Mouse (Mus musculus): ENCODE data around the gene Prmt7. TPM values are rescaled to one million over a fixed set of nuclear protein-coding genes. Genes with fewer than 3 reads are reported as not detected.

Gene Prmt7
- polyA plus RNA-seq (2014; fragmentation: Illumina TruSeq; extraction: RNeasy Lipid Tissue Mini Kit (QIAGEN cat#74804); ENCODE audit: low read depth, low replicate concordance), result 36.2 TPM

GRCm38 (mm10) chr8:106210821-106211345 is at the start of gene Prmt7, which contains the start of gene Slc7a6os:
Gene Prmt7, plus strand, starts transcription at chr8:106210936.
Gene Slc7a6os, minus strand, starts transcription at chr8:106210935.

GRCm38 (mm10) chr8:106168356-106169016 is 42.2 kb upstream of the Prmt7 start, which contains the start of gene Slc7a6:
Gene Slc7a6, plus strand, starts transcription at chr8:106168857.

Other genes with a start within 250 kb of the Prmt7 start
- gene Slc12a4, start 244.8 kb upstream of the Prmt7 start, polyA plus RNA-seq (2014; fragmentation: Illumina TruSeq; extraction: RNeasy Lipid Tissue Mini Kit (QIAGEN cat#74804); ENCODE audit: low read depth, low replicate concordance), result 0.39 TPM
- gene Dpep3, start 231.5 kb upstream of the Prmt7 start, polyA plus RNA-seq (2014; fragmentation: Illumina TruSeq; extraction: RNeasy Lipid Tissue Mini Kit (QIAGEN cat#74804); ENCODE audit: low read depth, low replicate concordance), result 48.5 TPM
- gene Dus2, start 219.6 kb upstream of the Prmt7 start, polyA plus RNA-seq (2014; fragmentation: Illumina TruSeq; extraction: RNeasy Lipid Tissue Mini Kit (QIAGEN cat#74804); ENCODE audit: low read depth, low replicate concordance), result 4.0 TPM
- gene Dpep2nb, start 205.0 kb upstream of the Prmt7 start, polyA plus RNA-seq (2014; fragmentation: Illumina TruSeq; extraction: RNeasy Lipid Tissue Mini Kit (QIAGEN cat#74804); ENCODE audit: low read depth, low replicate concordance), result 0.52 TPM
- 2.8 TPM for gene Ddx28, start 199.1 kb upstream of the Prmt7 start, polyA plus RNA-seq (2014; fragmentation: Illumina TruSeq; extraction: RNeasy Lipid Tissue Mini Kit (QIAGEN cat#74804); ENCODE audit: low read depth, low replicate concordance)
- gene Nfatc3, start 152.1 kb upstream of the Prmt7 start, polyA plus RNA-seq (2014; fragmentation: Illumina TruSeq; extraction: RNeasy Lipid Tissue Mini Kit (QIAGEN cat#74804); ENCODE audit: low read depth, low replicate concordance), result 30.0 TPM
- gene Esrp2, start 74.0 kb upstream of the Prmt7 start, polyA plus RNA-seq (2014; fragmentation: Illumina TruSeq; extraction: RNeasy Lipid Tissue Mini Kit (QIAGEN cat#74804); ENCODE audit: low read depth, low replicate concordance), result 0.14 TPM
- 0.71 TPM for gene Pla2g15, start 60.5 kb upstream of the Prmt7 start, polyA plus RNA-seq (2014; fragmentation: Illumina TruSeq; extraction: RNeasy Lipid Tissue Mini Kit (QIAGEN cat#74804); ENCODE audit: low read depth, low replicate concordance)
- 30.8 TPM for gene Slc7a6, start 42.1 kb upstream of the Prmt7 start, polyA plus RNA-seq (2014; fragmentation: Illumina TruSeq; extraction: RNeasy Lipid Tissue Mini Kit (QIAGEN cat#74804); ENCODE audit: low read depth, low replicate concordance)
- 39.0 TPM for gene Slc7a6os, start within 50 bp of the Prmt7 start, polyA plus RNA-seq (2014; fragmentation: Illumina TruSeq; extraction: RNeasy Lipid Tissue Mini Kit (QIAGEN cat#74804); ENCODE audit: low read depth, low replicate concordance)
- 0.38 TPM for gene Smpd3, start 127.1 kb downstream of the Prmt7 start, polyA plus RNA-seq (2014; fragmentation: Illumina TruSeq; extraction: RNeasy Lipid Tissue Mini Kit (QIAGEN cat#74804); ENCODE audit: low read depth, low replicate concordance)
- gene Zfp90, start 204.4 kb downstream of the Prmt7 start, polyA plus RNA-seq (2014; fragmentation: Illumina TruSeq; extraction: RNeasy Lipid Tissue Mini Kit (QIAGEN cat#74804); ENCODE audit: low read depth, low replicate concordance), result 3.3 TPM

All from testis, adult 10 weeks (tissue).